8 mouse cellular contexts compared by ENCODE assay signal in genomic region chr4:115085522-115086095, GRCm38 (mm10). TPM values are rescaled to one million over a fixed set of nuclear protein-coding genes. Genes with fewer than 3 reads are reported as not detected.
DNase-seq lines count a peak whose midpoint lies in the region; ATAC-seq lines count a peak whose summit lies in the region.

No protein-coding gene starts in this region.

- H3K36me3 ChIP-seq in liver, embryonic 16.5 days (ENCODE audit: control insufficient read depth, insufficient read depth), result no peaks in the 10 kb centered on the region

- H3K27me3 ChIP-seq in liver, embryonic 16.5 days (ENCODE audit: control insufficient read depth, insufficient read depth, low read depth, low read length), result peaks cover 2% of the 10 kb centered on the region; the same call in 1 of the 2 replicates

- peak; percentile 61 for ATAC-seq in erythroid progenitor cell, adult 5-6 weeks (replicated peaks; ENCODE audit: low FRiP score, poor library complexity, severe bottlenecking)
- ATAC-seq in liver, embryonic 16.5 days (ENCODE audit: low read depth), result peak; percentile 30; the same call in 1 of the 2 replicates

- H3K27ac ChIP-seq in liver, embryonic 16.5 days (ENCODE audit: low read length), result no peak overlapping the region

- H3K4me3 ChIP-seq in liver, embryonic 16.5 days (ENCODE audit: low read depth, low read length), result no peak overlapping the region

- peak; percentile 25 for DNase-seq in right cerebral cortex, adult 18-20 months
- no peak for DNase-seq in right cerebral cortex, postnatal 36 days (ENCODE audit: low spot score in 2 of 2)
- DNase-seq in adrenal gland, postnatal 10 days, result peak; percentile 71
- DNase-seq in induced T-regulatory cell, adult 2 months (ENCODE audit: low read depth), result peak; percentile 74
- peak; percentile 73 for DNase-seq in neural tube, embryonic 10.5 days (ENCODE audit: extremely low spot score, low spot score)
- peak; percentile 55 for DNase-seq in thymus, postnatal 0 days (ENCODE audit: low spot score)

- WGBS in liver, embryonic 16.5 days (ENCODE audit: insufficient replicate concordance), result 11% methylated on average over 6 of the region's 6 CpGs

- H3K9ac ChIP-seq in liver, embryonic 16.5 days (ENCODE audit: low read depth, low read length), result no peak overlapping the region

- no peaks in the 10 kb centered on the region for H3K9me3 ChIP-seq in liver, embryonic 16.5 days (replicated peaks; ENCODE audit: control insufficient read depth, low read length)

- no peak overlapping the region for H3K4me2 ChIP-seq in liver, embryonic 16.5 days (ENCODE audit: low read depth, low read length)

- peaks cover 32% of the 10 kb centered on the region for H3K4me1 ChIP-seq in liver, embryonic 16.5 days (ENCODE audit: control insufficient read depth, low read depth, low read length)

RNA-seq across cellular contexts. Expression of gene Pdzk1ip1, which starts 2.9 kb away (rescaled TPM):
- total RNA-seq in adrenal gland, postnatal 10 days (2021), result 1 to 10 TPM in 1 of 2 experiments, under 1 TPM in 1; 0.99 to 1.9 TPM
- total RNA-seq in erythroid progenitor cell, adult 5-6 weeks (2015; ENCODE audit: low replicate concordance), result 733 and 856 TPM in 2 replicates
- 400 and 437 TPM in 2 replicates for total RNA-seq in erythroid progenitor cell, adult 5-6 weeks (2017; ENCODE audit: low replicate concordance)
- polyA plus RNA-seq in liver, embryonic 16.5 days (2015; fragmentation: Nextera tagmentation; extraction: Ambion mirVana), result 25.1 and 28.2 TPM in 2 replicates
- 2.8 and 3.5 TPM in 2 replicates for polyA plus RNA-seq in thymus, postnatal 0 days (2015; fragmentation: Nextera tagmentation; extraction: Ambion mirVana)

RNA-seq across cellular contexts. Expression of gene Tal1, which starts 29.4 kb away (rescaled TPM):
- total RNA-seq in adrenal gland, postnatal 10 days (2021), result 1 to 10 TPM; 5.4 to 7.7 TPM
- 227 and 255 TPM in 2 replicates for total RNA-seq in erythroid progenitor cell, adult 5-6 weeks (2015; ENCODE audit: low replicate concordance)
- total RNA-seq in erythroid progenitor cell, adult 5-6 weeks (2017; ENCODE audit: low replicate concordance), result 186 and 231 TPM in 2 replicates
- polyA plus RNA-seq in liver, embryonic 16.5 days (2015; fragmentation: Nextera tagmentation; extraction: Ambion mirVana), result 17.1 and 17.8 TPM in 2 replicates
- polyA plus RNA-seq in thymus, postnatal 0 days (2015; fragmentation: Nextera tagmentation; extraction: Ambion mirVana), result 0.08 and 0.13 TPM in 2 replicates

RNA-seq across cellular contexts. Expression of gene Cyp4x1, which starts 48.5 kb away (rescaled TPM):
- under 1 TPM; 0.18 to 0.39 TPM for total RNA-seq in adrenal gland, postnatal 10 days (2021)
- not detected in 2 replicates for total RNA-seq in erythroid progenitor cell, adult 5-6 weeks (2015; ENCODE audit: low replicate concordance)
- not detected in 2 replicates for total RNA-seq in erythroid progenitor cell, adult 5-6 weeks (2017; ENCODE audit: low replicate concordance)
- polyA plus RNA-seq in liver, embryonic 16.5 days (2015; fragmentation: Nextera tagmentation; extraction: Ambion mirVana), result 0.04 and 0.05 TPM in 2 replicates
- polyA plus RNA-seq in thymus, postnatal 0 days (2015; fragmentation: Nextera tagmentation; extraction: Ambion mirVana), result not detected in 2 replicates

Comparison
In these comparisons a context has a peak if more than half of its experiments do, and no peak if none do; other contexts are left out.
1. DNase-seq: peak in right cerebral cortex, adult 18-20 months (single experiment), adrenal gland, postnatal 10 days (single experiment), induced T-regulatory cell, adult 2 months (single experiment), neural tube, embryonic 10.5 days (single experiment) and thymus, postnatal 0 days (single experiment); none in right cerebral cortex, postnatal 36 days (0 of 2).
2. RNA of gene Pdzk1ip1, which starts 2.9 kb away (total RNA-seq): 400 to 856 TPM in erythroid progenitor cell, adult 5-6 weeks; 0.99 to 1.9 TPM in adrenal gland, postnatal 10 days; every median in the first group is over 100 times any median in the second.
3. RNA of gene Tal1, which starts 29.4 kb away (total RNA-seq): 186 to 255 TPM in erythroid progenitor cell, adult 5-6 weeks; 5.4 to 7.7 TPM in adrenal gland, postnatal 10 days; every median in the first group is over 10 times any median in the second.